Mouse (Mus musculus): Measurements from ENCODE around the gene Kcnmb2.

- no peak for TF ChIP-seq CTCF (IDR thresholded peaks at IDR 0.05; ENCODE audit: insufficient read depth, low read depth, low read length)
- TF ChIP-seq POLR2A (IDR thresholded peaks at IDR 0.05; ENCODE audit: insufficient read depth, low read depth, low read length), result no peak
Measured at GRCm38 (mm10) chr3:32032381-32032780, 130.1 kb downstream of the Kcnmb2 start.
